Mouse (Mus musculus): ENCODE data around the gene Clic1. TPM values are rescaled to one million over a fixed set of nuclear protein-coding genes. Genes with fewer than 3 reads are reported as not detected.

The Clic1 gene
- total RNA-seq, 4 experiments from 2014 or later = 21.6 to 33.8 (median 30.0) TPM

DNA sequence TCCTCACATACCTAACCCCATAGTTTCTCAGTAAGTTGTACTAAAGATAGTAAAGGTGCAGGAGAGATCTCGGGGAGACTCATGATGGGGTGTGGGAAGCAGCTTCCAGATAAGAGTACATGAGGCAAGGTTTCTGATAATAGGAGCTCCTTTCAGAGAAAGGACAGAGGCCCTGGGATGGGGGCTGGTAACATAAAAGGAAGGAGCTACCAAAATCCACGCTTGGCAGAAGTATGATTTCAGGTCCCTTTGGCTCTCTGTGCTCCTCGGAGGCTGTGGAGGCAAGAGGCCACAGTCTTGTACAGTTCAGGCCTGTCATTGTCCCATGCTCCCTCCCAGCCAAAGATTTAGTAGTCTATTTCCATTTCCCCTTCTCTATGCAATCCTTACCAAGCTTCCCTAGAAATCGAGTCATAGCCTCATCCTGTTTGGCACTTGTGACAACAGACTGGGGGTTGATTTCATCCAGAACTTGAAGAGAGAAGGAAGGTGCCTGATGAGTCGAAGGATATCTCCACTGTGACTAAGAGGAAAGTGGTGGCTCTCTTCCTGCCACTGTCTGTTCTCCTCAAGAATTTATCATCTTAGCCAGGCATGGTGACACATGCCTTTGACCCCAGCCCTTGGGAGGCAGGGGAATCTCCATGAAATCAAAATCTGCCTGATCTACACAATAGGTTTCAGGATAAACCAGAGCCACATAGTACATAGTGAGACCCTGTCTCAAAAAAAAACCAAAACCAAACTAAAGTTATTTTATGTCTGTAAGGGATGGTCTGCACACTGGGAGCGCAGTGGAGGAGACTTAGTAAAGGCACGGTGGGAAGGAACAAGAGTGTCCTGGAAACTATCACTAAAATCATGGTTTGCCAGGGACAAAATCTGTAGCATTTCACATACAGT, 4.6 kb upstream of the Clic1 start:
- DNase-seq (ENCODE audit: low spot score) = no peak

GRCm38 (mm10) chr17:35045807-35046680, 3.7 kb upstream of the Clic1 start:
- no peak for DNase-seq (ENCODE audit: low spot score)

DNA sequence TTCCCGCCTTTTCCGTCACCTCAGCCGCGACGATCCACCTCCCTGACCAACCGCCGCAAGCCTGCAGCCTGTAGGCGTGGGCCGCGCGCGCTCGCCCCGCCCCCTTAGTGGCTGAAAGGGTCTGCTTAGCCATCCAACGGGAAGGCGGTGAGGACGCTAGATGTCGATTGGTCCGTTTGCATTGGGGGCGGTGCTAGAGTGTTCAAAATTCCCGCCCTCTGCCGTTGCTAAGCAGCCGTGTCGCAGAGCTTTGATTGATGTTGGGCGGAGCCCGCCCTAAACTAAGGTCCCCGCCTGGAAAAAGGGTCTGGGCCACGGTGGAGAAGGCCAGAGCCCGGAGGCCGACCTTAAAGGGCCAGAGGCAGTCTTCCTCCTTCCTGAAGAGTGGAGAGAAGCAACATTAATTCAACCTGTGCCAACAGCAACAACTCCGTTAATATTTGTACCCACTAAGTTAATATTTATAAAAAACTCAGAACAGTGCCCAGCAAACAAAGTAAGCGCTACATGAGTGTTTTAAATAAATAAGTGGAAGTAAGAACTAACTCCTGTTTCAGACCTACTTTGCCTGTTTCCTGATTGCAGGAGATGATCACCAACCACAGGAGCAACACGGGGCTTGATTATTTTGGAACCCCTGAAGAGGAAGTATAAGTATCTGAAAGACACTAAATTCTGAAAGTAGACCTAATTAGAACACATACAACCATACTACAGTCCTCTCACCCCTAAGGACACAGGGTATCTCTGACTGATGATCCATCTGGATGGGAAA, 2.9 kb upstream of the Clic1 start, which contains the start of gene Msh5:
Gene Msh5, minus strand, starts transcription at position 65 of the 775 bp plus-strand sequence.
- DNase-seq (ENCODE audit: low spot score) = peak; percentile 96

DNA sequence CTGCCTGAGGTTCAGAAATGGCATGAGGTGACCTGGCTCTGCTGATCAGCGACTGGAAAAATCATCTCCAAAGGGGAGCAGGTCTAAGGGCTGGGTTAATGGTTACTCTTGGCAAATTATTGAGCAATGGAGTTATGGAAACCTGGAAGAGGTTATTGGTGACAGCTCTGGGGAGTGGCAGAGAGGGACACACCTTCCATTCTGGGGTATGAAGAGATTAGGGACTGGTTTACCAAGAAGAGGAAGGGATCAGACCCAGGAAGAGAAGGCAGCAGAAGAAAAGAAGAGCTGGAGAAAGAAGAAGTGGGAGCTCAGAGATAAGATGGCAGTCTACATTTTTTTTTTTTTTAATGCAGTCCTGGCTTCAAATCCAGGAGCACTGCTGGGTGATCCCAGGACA, 2.1 kb upstream of the Clic1 start:
- no peak for DNase-seq (ENCODE audit: low spot score)

DNA sequence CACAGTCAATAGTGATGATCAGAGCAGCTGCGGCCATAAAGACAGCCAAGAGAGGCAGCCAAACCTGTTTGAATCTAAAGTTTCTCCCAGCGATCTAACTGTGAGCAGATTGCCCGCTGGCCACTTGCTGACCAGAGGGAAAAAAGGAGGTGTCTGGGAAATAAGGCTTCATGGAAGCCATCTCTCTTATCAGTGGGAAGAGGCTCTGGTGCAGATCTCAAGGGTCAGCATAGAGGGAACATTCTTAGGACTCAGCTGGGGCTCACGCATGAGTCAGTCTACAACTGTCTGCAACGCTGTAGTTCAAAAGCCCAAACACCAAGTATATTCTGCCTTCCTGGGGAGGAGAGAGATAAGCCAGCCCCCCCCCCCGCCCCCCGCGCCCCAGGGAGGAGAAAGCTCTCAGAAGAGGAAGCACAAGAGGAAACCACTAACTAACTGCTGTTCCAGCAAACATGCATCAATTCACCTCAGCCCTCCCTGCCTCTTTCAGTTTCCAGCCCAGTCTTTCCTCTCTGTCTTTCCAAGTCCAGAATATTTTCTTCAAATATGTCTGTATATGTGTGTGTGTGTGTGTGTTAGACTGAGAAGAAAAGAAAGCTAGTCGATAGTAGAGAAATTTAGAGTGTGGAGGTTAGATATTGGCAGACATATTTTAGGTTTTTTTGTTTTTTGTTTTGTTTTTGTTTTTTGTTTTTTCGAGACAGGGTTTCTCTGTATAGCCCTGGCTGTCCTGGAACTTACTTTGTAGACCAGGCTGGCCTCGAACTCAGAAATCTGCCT, 1.4 kb upstream of the Clic1 start:
- DNase-seq (ENCODE audit: low spot score) = no peak

DNA sequence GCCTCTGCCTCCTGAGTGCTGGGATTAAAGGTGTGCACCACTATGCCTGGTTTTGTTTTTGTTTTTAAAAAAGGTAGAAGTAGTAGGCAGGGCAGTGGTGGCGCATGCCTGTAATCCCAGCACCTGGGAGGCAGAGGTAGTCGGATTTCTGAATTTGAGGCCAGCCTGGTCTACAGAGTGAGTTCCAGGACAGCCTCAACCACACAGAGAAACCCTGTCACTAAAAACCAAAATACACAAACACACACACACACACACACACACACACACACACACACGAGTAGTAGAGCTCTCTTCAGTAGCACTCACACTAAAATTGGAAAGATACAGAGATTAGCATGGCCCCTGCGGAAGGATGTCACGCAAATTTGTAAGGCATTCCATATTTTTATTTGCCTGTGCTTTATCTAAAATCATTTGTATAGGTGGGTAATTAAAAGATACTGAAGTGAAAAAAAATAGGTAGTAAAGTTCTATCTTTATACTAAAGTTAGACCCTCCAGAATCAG, 780 bp upstream of the Clic1 start:
- no peak for DNase-seq (ENCODE audit: low spot score)

GRCm38 (mm10) chr17:35050126-35050750, 472 bp downstream of the Clic1 start:
- peak; percentile 83 for DNase-seq (ENCODE audit: low spot score)

DNA sequence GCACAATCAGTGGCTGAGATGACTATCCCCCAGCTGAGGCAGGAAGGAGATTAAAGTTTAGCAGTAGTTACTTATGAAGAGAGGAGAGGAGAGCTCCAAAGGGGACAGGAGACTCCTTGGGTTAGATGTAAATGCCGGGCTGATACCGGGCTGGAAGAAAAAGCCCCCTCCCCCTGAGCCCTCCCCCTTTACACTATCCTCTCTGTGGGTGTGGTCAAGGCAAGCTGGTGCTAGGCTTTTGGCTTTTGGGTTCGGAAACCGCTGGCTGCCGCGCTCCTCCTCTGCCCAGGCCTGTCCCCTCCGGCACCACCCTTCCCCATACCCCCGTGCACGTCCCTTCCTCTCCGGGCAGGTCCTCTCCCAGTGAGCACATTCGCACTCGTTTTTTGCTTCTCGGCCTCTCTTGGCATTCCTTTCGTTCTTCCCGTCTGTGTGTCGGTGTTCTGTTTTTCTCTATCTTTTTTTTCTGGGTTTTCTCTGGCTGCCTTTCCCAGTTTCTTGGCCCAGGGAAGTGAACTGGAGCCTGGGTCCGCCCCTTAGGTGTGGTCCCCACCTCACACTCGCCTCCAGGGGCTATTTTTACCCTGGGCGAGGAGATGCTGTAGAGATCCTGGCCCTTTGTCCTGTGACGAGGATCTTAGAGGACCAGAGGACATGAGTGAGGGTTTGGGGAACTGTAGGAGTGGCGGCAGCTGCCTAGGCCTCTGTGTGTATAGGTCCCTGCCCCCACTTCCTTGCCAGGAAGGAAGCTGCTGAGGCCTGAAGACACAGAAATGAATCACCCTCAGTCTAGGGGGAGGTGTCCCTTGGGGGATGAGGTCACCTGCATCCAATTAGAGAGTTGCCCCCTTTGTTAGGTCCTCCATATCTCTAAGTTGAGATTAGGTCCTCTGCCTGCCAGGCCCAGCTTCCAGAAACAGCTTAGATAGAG, 1.7 kb downstream of the Clic1 start:
- peak; percentile 90 for DNase-seq (ENCODE audit: low spot score)

DNA sequence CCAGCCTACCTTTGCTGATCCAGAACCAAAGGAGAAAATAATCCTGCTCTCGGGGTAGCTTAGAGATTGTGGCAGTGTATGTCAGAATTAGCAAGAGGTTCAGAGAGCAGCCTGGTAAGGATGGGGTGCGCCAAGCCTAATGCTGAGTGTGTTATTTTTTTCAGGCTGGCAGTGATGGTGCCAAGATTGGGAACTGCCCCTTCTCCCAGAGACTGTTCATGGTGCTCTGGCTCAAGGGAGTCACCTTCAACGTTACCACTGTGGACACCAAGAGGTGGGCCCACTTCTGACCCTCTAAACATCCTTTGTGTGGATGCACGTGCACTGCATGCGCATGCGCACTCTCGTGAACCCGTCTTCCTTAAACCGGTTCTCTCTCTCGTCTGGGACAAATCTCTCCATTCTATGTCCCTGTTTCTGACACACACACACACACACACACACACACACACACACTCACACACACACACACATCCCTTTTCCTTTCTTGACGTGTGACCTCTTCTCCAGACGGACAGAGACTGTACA, 2.6 kb downstream of the Clic1 start:
- no peak for DNase-seq (ENCODE audit: low spot score)

GRCm38 (mm10) chr17:35055691-35056495, 6.1 kb downstream of the Clic1 start:
- DNase-seq (ENCODE audit: low spot score) = no peak

DNA sequence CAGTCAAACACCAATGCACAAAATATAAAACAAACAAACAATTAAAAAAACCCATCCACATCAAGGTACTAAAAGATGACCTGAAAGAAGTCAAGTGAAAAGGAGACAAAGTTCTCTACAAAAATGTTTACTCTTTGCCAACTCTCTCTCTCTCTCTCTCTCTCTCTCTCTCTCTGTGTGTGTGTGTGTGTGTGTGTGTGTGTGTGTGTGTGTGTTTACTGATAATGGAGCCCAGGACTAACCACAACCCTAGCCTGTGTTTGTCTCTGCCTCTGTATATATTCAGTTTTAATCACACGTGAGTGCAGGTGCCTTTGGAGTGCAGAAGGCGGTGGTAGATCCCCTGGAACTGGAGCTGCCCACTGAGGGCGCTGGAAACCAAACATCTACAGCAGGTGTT, 7.3 kb downstream of the Clic1 start:
- DNase-seq (ENCODE audit: low spot score) = no peak

- no peak for DNase-seq (ENCODE audit: low spot score)
Observed at GRCm38 (mm10) chr17:35058316-35058715, 8.6 kb downstream of the Clic1 start.

GRCm38 (mm10) chr17:35058911-35059892, 9.4 kb downstream of the Clic1 start, which contains the start of gene Ddah2:
Gene Ddah2 (plus strand): TSS chr17:35059035.
- DNase-seq (ENCODE audit: low spot score) = peak; percentile 90

- DNase-seq (ENCODE audit: low spot score) = no peak
Observed at GRCm38 (mm10) chr17:35060071-35060470, 10.3 kb downstream of the Clic1 start.

- DNase-seq (ENCODE audit: low spot score) = no peak
Observed at GRCm38 (mm10) chr17:35060737-35061297, 11.1 kb downstream of the Clic1 start.

GRCm38 (mm10) chr17:35061299-35061698, 11.5 kb downstream of the Clic1 start:
- DNase-seq (ENCODE audit: low spot score) = no peak
